Mouse (Mus musculus) embryonic facial prominence, embryonic 15.5 days (tissue): ENCODE data around the gene Pik3c2g. TPM values are rescaled to one million over a fixed set of nuclear protein-coding genes. Genes with fewer than 3 reads are reported as not detected.

Source experiments
- ATAC-seq: fragments of 200-750 bp; cut with Nextera tagmentation; 2 replicates; pipeline ENCODE4 v1.8.0; 2017; ENCODE audit warnings: low read depth, moderate TSS enrichment; ENCODE audit not compliant: insufficient number of reproducible peaks, low FRiP score, low TSS enrichment
- H3K27ac ChIP-seq: fragments of 300-500 bp; sonication (generic); replicated peaks from 2 replicates; pipeline ENCODE4 v1.5.1; 2015; ENCODE audit warnings: mild to moderate bottlenecking, inconsistent platforms
- H3K27me3 ChIP-seq: fragments of 300-500 bp; sonication (generic); 2 replicates; pipeline ENCODE4 v1.6.1; 2015; ENCODE audit warnings: inconsistent platforms
- H3K36me3 ChIP-seq: fragments of 300-500 bp; sonication (generic); 2 replicates; pipeline ENCODE4 v1.6.1; 2015; ENCODE audit warnings: mild to moderate bottlenecking, inconsistent platforms
- H3K4me1 ChIP-seq: fragments of 300-500 bp; sonication (generic); 2 replicates; pipeline ENCODE4 v1.6.1; 2015; ENCODE audit warnings: inconsistent platforms
- H3K4me2 ChIP-seq: fragments of 300-500 bp; sonication (generic); replicated peaks from 2 replicates; pipeline ENCODE4 v1.6.1; 2015; ENCODE audit warnings: mild to moderate bottlenecking, inconsistent platforms
- H3K4me3 ChIP-seq: fragments of 300-500 bp; sonication (generic); replicated peaks from 2 replicates; pipeline ENCODE4 v1.5.1; 2015; ENCODE audit warnings: mild to moderate bottlenecking, inconsistent platforms
- H3K9ac ChIP-seq: fragments of 300-500 bp; sonication (generic); 2 replicates; pipeline ENCODE4 v1.6.1; 2015; ENCODE audit warnings: inconsistent platforms
- H3K9me3 ChIP-seq: fragments of 300-500 bp; sonication (generic); replicated peaks from 2 replicates; pipeline ENCODE4 v1.6.1; 2016; ENCODE audit warnings: inconsistent platforms
- WGBS: fragments of 180-500 bp; shearing (Covaris S2); methylation state at CpG from one replicate; pipeline ENCODE4 v1.1.7; 2015; 5-methylcytosine and 5-hydroxymethylcytosine counted together
- polyA plus RNA-seq: library from polyadenylated mRNA; unstranded; fragments of >200 nt; fragmentation: Nextera tagmentation; extraction: Ambion mirVana; gene quantifications from 2 replicates; pipeline ENCODE4 v1.2.1, GENCODE M21; 2015

Pik3c2g gene
- polyA plus RNA-seq, 1 experiment from 2014 or later = 1.4 TPM

- H3K4me3 ChIP-seq = no peak overlapping the region
- H3K4me2 ChIP-seq = no peak overlapping the region
- ATAC-seq = no peak
- no peaks in the 10 kb centered on the region for H3K9me3 ChIP-seq
- H3K27me3 ChIP-seq = no peaks in the 10 kb centered on the region
- no peak overlapping the region for H3K9ac ChIP-seq
- H3K27ac ChIP-seq = no peak overlapping the region
- no peaks in the 10 kb centered on the region for H3K36me3 ChIP-seq
- H3K4me1 ChIP-seq = no peaks in the 10 kb centered on the region
- WGBS = 69% methylated on average over 2 of the region's 2 CpGs
Observed at GRCm38 (mm10) chr6:139986564-139986963, 399.5 kb downstream of the Pik3c2g start.

GRCm38 (mm10) chr6:139989075-139989474 lies 402.1 kb downstream of the Pik3c2g start:
- WGBS = 43% methylated on average over 6 of the region's 6 CpGs

GRCm38 (mm10) chr6:139989597-139989996 lies 402.6 kb downstream of the Pik3c2g start:
- ATAC-seq = no peak
- no peaks in the 10 kb centered on the region for H3K4me1 ChIP-seq
- no peaks in the 10 kb centered on the region for H3K36me3 ChIP-seq
- 72% methylated on average over 10 of the region's 10 CpGs for WGBS
- no peak overlapping the region for H3K9ac ChIP-seq
- no peak overlapping the region for H3K4me2 ChIP-seq
- H3K27me3 ChIP-seq = no peaks in the 10 kb centered on the region
- H3K4me3 ChIP-seq = no peak overlapping the region
- H3K27ac ChIP-seq = no peak overlapping the region
- no peaks in the 10 kb centered on the region for H3K9me3 ChIP-seq

More at GRCm38 (mm10) chr6:139989075-139989474, 402.1 kb downstream of the Pik3c2g start:
- Histone ChIP-seq H3K9ac (no peak overlapping the region), H3K9me3 (no peaks in the 10 kb centered on the region), H3K4me3 (no peak overlapping the region), H3K4me2 (no peak overlapping the region), H3K36me3 (no peaks in the 10 kb centered on the region), H3K27ac (no peak overlapping the region), H3K4me1 (no peaks in the 10 kb centered on the region), H3K27me3 (no peaks in the 10 kb centered on the region)
- no peak for ATAC-seq

- WGBS = 81% methylated on average over 3 of the region's 3 CpGs
Observed at GRCm38 (mm10) chr6:140005181-140005580, 418.2 kb downstream of the Pik3c2g start.

More at GRCm38 (mm10) chr6:140005181-140005580, 418.2 kb downstream of the Pik3c2g start:
- no peaks in the 10 kb centered on the region for H3K27me3 ChIP-seq
- H3K9me3 ChIP-seq = no peaks in the 10 kb centered on the region
- no peak overlapping the region for H3K9ac ChIP-seq
- H3K4me3 ChIP-seq = no peak overlapping the region
- no peak overlapping the region for H3K4me2 ChIP-seq
- no peaks in the 10 kb centered on the region for H3K4me1 ChIP-seq
- no peaks in the 10 kb centered on the region for H3K36me3 ChIP-seq
- no peak overlapping the region for H3K27ac ChIP-seq
- no peak for ATAC-seq

Other genes with a start within 250 kb of the Pik3c2g start
- not detected in 2 replicates for gene Rergl, start 85.2 kb upstream of the Pik3c2g start, polyA plus RNA-seq